Mouse (Mus musculus) fibroblast of lung, adult 2 months (primary cell): ENCODE measurements around the gene Ptch1.

Experiments used
- DNase-seq: peaks from one replicate; pipeline ENCODE4 v3.0.0-alpha.2; 2011; ENCODE audit warnings: low read depth

Gene Ptch1

GRCm38 (mm10) chr13:63563781-63564625 lies 9.4 kb downstream of the Ptch1 start:
- DNase-seq: no peak

GRCm38 (mm10) chr13:63562972-63563780 lies 10.2 kb downstream of the Ptch1 start:
- no peak for DNase-seq

GRCm38 (mm10) chr13:63562141-63562971 lies 11.0 kb downstream of the Ptch1 start:
- no peak for DNase-seq

- no peak for DNase-seq
These were observed 15.0 kb downstream of the Ptch1 start for GRCm38 (mm10) chr13:63558297-63558890.

GRCm38 (mm10) chr13:63556431-63556830 lies 17.0 kb downstream of the Ptch1 start:
- DNase-seq: no peak

- no peak for DNase-seq
These were observed 17.5 kb downstream of the Ptch1 start for GRCm38 (mm10) chr13:63555885-63556284.

GRCm38 (mm10) chr13:63554569-63554968 lies 18.8 kb downstream of the Ptch1 start:
- DNase-seq: no peak

GRCm38 (mm10) chr13:63553436-63553835 lies 20.0 kb downstream of the Ptch1 start:
- no peak for DNase-seq

GRCm38 (mm10) chr13:63552291-63552932 lies 21.0 kb downstream of the Ptch1 start:
- no peak for DNase-seq

- DNase-seq: no peak
These were observed 21.7 kb downstream of the Ptch1 start for GRCm38 (mm10) chr13:63551552-63552290.

GRCm38 (mm10) chr13:63550367-63550766 lies 23.0 kb downstream of the Ptch1 start:
- no peak for DNase-seq

- no peak for DNase-seq
These were observed 24.2 kb downstream of the Ptch1 start for GRCm38 (mm10) chr13:63549210-63549609.

- no peak for DNase-seq
These were observed 24.8 kb downstream of the Ptch1 start for GRCm38 (mm10) chr13:63548571-63548970.

- DNase-seq: no peak
These were observed 28.1 kb downstream of the Ptch1 start for GRCm38 (mm10) chr13:63545291-63545690.

- DNase-seq: no peak
These were observed 28.5 kb downstream of the Ptch1 start for GRCm38 (mm10) chr13:63544967-63545253.

- no peak for DNase-seq
These were observed 29.1 kb downstream of the Ptch1 start for GRCm38 (mm10) chr13:63544119-63544966.

- no peak for DNase-seq
These were observed 29.9 kb downstream of the Ptch1 start for GRCm38 (mm10) chr13:63543459-63543858.

- DNase-seq: no peak
These were observed 30.5 kb downstream of the Ptch1 start for GRCm38 (mm10) chr13:63542796-63543384.

GRCm38 (mm10) chr13:63541510-63541909 lies 31.9 kb downstream of the Ptch1 start:
- DNase-seq: no peak
